Mouse (Mus musculus) bone marrow macrophage, adult 2 months (primary cell): ENCODE data around the gene Rps12.

ENCODE experiments used
- CTCF ChIP-seq: IDR thresholded peaks from 2 replicates; pipeline ENCODE4 v1.5.1; 2012; ENCODE audit warnings: low read depth, mild to moderate bottlenecking, low read length, moderate library complexity
- POLR2A ChIP-seq: IDR thresholded peaks from 2 replicates; pipeline ENCODE4 v1.6.1; 2012; ENCODE audit warnings: mild to moderate bottlenecking, low read depth, low read length, borderline replicate concordance

- TF ChIP-seq CTCF, result no peak
- no peak for TF ChIP-seq POLR2A
Observed at GRCm38 (mm10) chr10:23797606-23798005, 10.5 kb upstream of the Rps12 start.
